Mouse (Mus musculus): ENCODE results near the gene Rnps1.

Rnps1 gene

GRCm38 (mm10) chr17:24469910-24470602 lies 55.7 kb downstream of the Rnps1 start, which contains the start of the genes E4f1 and Pgp:
TSS of gene E4f1 (minus strand) at chr17:24470313.
TSS of gene Pgp (plus strand) at chr17:24470392.
- DNase-seq (ENCODE audit: low spot score in 2 of 2): peak; percentile 98 to 99

GRCm38 (mm10) chr17:24470701-24471527 lies 56.5 kb downstream of the Rnps1 start:
- DNase-seq (ENCODE audit: low spot score in 2 of 2): peak; percentile 50 to 84

DNA sequence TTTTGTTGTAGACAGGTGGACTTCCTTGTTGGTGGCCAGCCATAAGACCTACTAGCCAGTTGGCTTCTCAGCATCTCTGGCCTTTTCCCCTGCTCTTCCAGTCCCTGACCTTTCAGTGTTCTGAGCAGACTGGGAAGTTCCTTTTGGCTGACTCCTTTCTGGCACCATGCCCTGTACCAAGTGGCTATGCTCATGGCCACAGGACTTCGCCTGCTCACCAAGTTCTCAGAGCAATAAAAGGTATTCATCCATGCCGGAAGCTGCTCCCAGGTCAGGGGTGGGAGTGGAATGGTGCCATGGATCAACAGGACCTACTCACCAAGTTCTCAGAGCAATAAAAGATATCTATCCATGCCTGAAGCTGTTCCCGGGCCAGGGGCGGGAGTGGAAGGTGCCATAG lies 58.1 kb downstream of the Rnps1 start:
- no peak for DNase-seq (ENCODE audit: low spot score in 2 of 2)

- DNase-seq (ENCODE audit: low spot score in 2 of 2): no peak
Measured at GRCm38 (mm10) chr17:24473612-24474275, 59.4 kb downstream of the Rnps1 start, which contains the start of gene Bricd5. TSS of gene Bricd5 (plus strand) at chr17:24473884.

- DNase-seq (ENCODE audit: low spot score in 2 of 2): peak in 1 of 2 experiments; percentile 63
Measured at GRCm38 (mm10) chr17:24474557-24474956, 60.2 kb downstream of the Rnps1 start.
